Mouse (Mus musculus): ENCODE data around the gene Wnt1. TPM values are rescaled to one million over a fixed set of nuclear protein-coding genes. Genes with fewer than 3 reads are reported as not detected.

Gene Wnt1
- polyA plus RNA-seq, 1 experiment from 2014 or later, result not detected

DNA sequence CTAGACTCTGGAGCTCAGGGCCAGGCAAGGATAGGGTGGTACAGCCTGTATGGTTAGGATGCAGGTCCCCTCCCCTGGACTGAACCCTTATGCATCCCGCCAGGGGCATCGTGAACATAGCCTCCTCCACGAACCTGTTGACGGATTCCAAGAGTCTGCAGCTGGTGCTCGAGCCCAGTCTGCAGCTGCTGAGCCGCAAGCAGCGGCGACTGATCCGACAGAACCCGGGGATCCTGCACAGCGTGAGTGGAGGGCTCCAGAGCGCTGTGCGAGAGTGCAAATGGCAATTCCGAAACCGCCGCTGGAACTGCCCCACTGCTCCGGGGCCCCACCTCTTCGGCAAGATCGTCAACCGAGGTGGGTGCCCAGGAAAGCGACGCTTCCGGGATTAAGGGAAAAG, 1.1 kb downstream of the Wnt1 start:
- no peaks in the 10 kb centered on the region for H3K36me3 ChIP-seq (ENCODE audit: control insufficient read depth, insufficient read depth, low read length)
- H3K4me2 ChIP-seq (ENCODE audit: low read length), result peak overlapping the region; percentile 57
- WGBS, result 1% methylated on average over 23 of the region's 23 CpGs
- H3K27ac ChIP-seq (replicated peaks in 1 of 2; ENCODE audit: control insufficient read depth in 1 of 2, insufficient read depth in 1 of 2, low read depth in 2 of 2, low read length in 2 of 2), result no peak overlapping the region
- peaks cover 2% of the 10 kb centered on the region; the same call in 1 of the 2 replicates for H3K9me3 ChIP-seq (ENCODE audit: control insufficient read depth, low read length)
- peak overlapping the region; percentile 20 to 31 for H3K4me3 ChIP-seq (ENCODE audit: control insufficient read depth in 1 of 2, insufficient read depth in 1 of 2, low read depth in 1 of 2, low read length in 2 of 2)
- H3K27me3 ChIP-seq (ENCODE audit: control insufficient read depth, insufficient read depth, low read length), result peaks cover 95% of the 10 kb centered on the region
- H3K9ac ChIP-seq (ENCODE audit: low read length), result peak overlapping the region; percentile 14; the same call in 1 of the 2 replicates
- H3K4me1 ChIP-seq (ENCODE audit: control insufficient read depth in 2 of 2, insufficient read depth in 2 of 2, low read length in 2 of 2), result peaks cover 0 to 34% of the 10 kb centered on the region in 2 experiments; a peak in 3 of 4 replicates
- ATAC-seq (ENCODE audit: insufficient number of reproducible peaks, insufficient read depth, low FRiP score, low read depth), result no peak

DNA sequence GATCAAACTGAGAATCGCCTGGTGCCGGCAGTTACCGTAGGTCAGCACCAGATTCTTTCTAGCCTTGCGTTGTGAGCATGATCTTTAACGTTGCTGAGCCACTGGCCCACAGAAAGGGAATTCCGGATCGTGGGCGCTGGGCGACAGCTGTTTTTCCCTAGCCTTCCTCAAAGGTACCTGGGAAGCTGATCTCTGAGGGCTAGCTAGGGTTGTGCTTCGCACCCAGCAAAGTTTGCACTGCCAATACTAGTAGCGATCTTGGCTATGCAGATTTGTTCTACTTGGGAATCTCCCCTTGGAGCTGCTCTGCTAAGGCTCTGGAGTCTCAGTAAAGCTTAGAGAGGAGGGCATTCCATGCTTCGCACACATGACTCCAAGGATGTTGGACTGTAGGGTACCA, 1.6 kb downstream of the Wnt1 start:
- Histone ChIP-seq H3K9me3 (ENCODE audit: control insufficient read depth, low read length) (no peaks in the 10 kb centered on the region), H3K4me2 (ENCODE audit: low read length) (peak overlapping the region; percentile 57), H3K9ac (ENCODE audit: low read length) (peak overlapping the region; percentile 14; the same call in 1 of the 2 replicates), H3K4me3 (ENCODE audit: control insufficient read depth in 1 of 2, insufficient read depth in 1 of 2, low read depth in 1 of 2, low read length in 2 of 2) (peak overlapping the region; percentile 20 to 31), H3K36me3 (ENCODE audit: control insufficient read depth, insufficient read depth, low read length) (no peaks in the 10 kb centered on the region), H3K4me1 (ENCODE audit: control insufficient read depth in 2 of 2, insufficient read depth in 2 of 2, low read length in 2 of 2) (peaks cover 0 to 34% of the 10 kb centered on the region in 2 experiments; a peak in 3 of 4 replicates), H3K27ac (replicated peaks in 1 of 2; ENCODE audit: control insufficient read depth in 1 of 2, insufficient read depth in 1 of 2, low read depth in 2 of 2, low read length in 2 of 2) (no peak overlapping the region), H3K27me3 (ENCODE audit: control insufficient read depth, insufficient read depth, low read length) (peaks cover 100% of the 10 kb centered on the region)
- 1% methylated on average over 12 of the region's 12 CpGs for WGBS
- no peak for ATAC-seq (ENCODE audit: insufficient number of reproducible peaks, insufficient read depth, low FRiP score, low read depth)

DNA sequence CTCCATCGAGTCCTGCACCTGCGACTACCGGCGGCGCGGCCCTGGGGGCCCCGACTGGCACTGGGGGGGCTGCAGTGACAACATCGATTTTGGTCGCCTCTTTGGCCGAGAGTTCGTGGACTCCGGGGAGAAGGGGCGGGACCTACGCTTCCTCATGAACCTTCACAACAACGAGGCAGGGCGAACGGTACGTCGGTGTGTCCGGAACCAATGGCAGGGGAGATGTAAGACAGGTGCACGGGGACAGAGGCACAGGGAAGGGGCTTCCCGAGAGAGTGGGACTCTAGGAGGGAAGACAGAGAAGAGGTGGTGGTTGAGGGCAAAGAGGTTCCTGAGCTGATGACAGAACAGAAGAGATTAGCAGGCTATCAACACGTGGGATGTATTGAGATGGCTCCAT, 2.1 kb downstream of the Wnt1 start:
- WGBS, result 2% methylated on average over 23 of the region's 23 CpGs
- Histone ChIP-seq H3K4me3 (ENCODE audit: control insufficient read depth in 1 of 2, insufficient read depth in 1 of 2, low read depth in 1 of 2, low read length in 2 of 2) (peak overlapping the region in 1 of 2 experiments; percentile 31; a peak in 1 of 4 replicates), H3K9ac (ENCODE audit: low read length) (no peak overlapping the region), H3K27me3 (ENCODE audit: control insufficient read depth, insufficient read depth, low read length) (peaks cover 100% of the 10 kb centered on the region), H3K4me1 (ENCODE audit: control insufficient read depth in 2 of 2, insufficient read depth in 2 of 2, low read length in 2 of 2) (peaks cover 3 to 39% of the 10 kb centered on the region in 2 experiments; a peak in 3 of 4 replicates), H3K4me2 (ENCODE audit: low read length) (peak overlapping the region; percentile 57; the same call in 1 of the 2 replicates), H3K36me3 (ENCODE audit: control insufficient read depth, insufficient read depth, low read length) (no peaks in the 10 kb centered on the region), H3K9me3 (ENCODE audit: control insufficient read depth, low read length) (no peaks in the 10 kb centered on the region), H3K27ac (replicated peaks in 1 of 2; ENCODE audit: control insufficient read depth in 1 of 2, insufficient read depth in 1 of 2, low read depth in 2 of 2, low read length in 2 of 2) (no peak overlapping the region)
- ATAC-seq (ENCODE audit: insufficient number of reproducible peaks, insufficient read depth, low FRiP score, low read depth), result no peak

DNA sequence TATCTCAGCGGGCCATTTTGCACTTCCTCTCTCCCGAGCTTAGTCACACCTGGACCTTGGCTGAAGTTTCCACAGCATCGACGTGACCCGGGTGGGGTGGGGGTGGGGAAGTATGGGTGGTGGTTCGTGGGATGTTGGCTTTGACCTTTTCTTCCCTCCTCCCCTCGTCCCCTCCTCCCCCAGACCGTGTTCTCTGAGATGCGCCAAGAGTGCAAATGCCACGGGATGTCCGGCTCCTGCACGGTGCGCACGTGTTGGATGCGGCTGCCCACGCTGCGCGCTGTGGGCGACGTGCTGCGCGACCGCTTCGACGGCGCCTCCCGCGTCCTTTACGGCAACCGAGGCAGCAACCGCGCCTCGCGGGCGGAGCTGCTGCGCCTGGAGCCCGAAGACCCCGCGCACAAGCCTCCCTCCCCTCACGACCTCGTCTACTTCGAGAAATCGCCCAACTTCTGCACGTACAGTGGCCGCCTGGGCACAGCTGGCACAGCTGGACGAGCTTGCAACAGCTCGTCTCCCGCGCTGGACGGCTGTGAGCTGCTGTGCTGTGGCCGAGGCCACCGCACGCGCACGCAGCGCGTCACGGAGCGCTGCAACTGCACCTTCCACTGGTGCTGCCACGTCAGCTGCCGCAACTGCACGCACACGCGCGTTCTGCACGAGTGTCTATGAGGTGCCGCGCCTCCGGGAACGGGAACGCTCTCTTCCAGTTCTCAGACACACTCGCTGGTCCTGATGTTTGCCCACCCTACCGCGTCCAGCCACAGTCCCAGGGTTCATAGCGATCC, 2.8 kb downstream of the Wnt1 start:
- ATAC-seq (ENCODE audit: insufficient number of reproducible peaks, insufficient read depth, low FRiP score, low read depth), result no peak
- Histone ChIP-seq H3K36me3 (ENCODE audit: control insufficient read depth, insufficient read depth, low read length) (no peaks in the 10 kb centered on the region), H3K9me3 (ENCODE audit: control insufficient read depth, low read length) (no peaks in the 10 kb centered on the region), H3K27me3 (ENCODE audit: control insufficient read depth, insufficient read depth, low read length) (peaks cover 99% of the 10 kb centered on the region), H3K4me2 (ENCODE audit: low read length) (peak overlapping the region; percentile 43), H3K9ac (ENCODE audit: low read length) (no peak overlapping the region), H3K4me3 (ENCODE audit: control insufficient read depth in 1 of 2, insufficient read depth in 1 of 2, low read depth in 1 of 2, low read length in 2 of 2) (peak overlapping the region in 1 of 2 experiments; percentile 18; a peak in 2 of 4 replicates), H3K4me1 (ENCODE audit: control insufficient read depth in 2 of 2, insufficient read depth in 2 of 2, low read length in 2 of 2) (peaks cover 7 to 45% of the 10 kb centered on the region in 2 experiments; a peak in 3 of 4 replicates), H3K27ac (replicated peaks in 1 of 2; ENCODE audit: control insufficient read depth in 1 of 2, insufficient read depth in 1 of 2, low read depth in 2 of 2, low read length in 2 of 2) (no peak overlapping the region)
- under 1% methylated on average over 71 of the region's 75 CpGs for WGBS

DNA sequence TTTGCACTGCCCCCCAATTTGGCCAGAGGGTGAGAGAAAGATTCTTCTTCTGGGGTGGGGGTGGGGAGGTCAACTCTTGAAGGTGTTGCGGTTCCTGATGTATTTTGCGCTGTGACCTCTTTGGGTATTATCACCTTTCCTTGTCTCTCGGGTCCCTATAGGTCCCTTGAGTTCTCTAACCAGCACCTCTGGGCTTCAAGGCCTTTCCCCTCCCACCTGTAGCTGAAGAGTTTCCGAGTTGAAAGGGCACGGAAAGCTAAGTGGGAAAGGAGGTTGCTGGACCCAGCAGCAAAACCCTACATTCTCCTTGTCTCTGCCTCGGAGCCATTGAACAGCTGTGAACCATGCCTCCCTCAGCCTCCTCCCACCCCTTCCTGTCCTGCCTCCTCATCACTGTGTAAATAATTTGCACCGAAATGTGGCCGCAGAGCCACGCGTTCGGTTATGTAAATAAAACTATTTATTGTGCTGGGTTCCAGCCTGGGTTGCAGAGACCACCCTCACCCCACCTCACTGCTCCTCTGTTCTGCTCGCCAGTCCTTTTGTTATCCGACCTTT, 3.6 kb downstream of the Wnt1 start:
- Histone ChIP-seq H3K4me3 (ENCODE audit: control insufficient read depth in 1 of 2, insufficient read depth in 1 of 2, low read depth in 1 of 2, low read length in 2 of 2) (peak overlapping the region in 1 of 2 experiments; percentile 18; a peak in 1 of 4 replicates), H3K4me1 (ENCODE audit: control insufficient read depth in 2 of 2, insufficient read depth in 2 of 2, low read length in 2 of 2) (peaks cover 7 to 45% of the 10 kb centered on the region in 2 experiments; a peak in 3 of 4 replicates), H3K4me2 (ENCODE audit: low read length) (no peak overlapping the region), H3K9me3 (ENCODE audit: control insufficient read depth, low read length) (no peaks in the 10 kb centered on the region), H3K27ac (replicated peaks in 1 of 2; ENCODE audit: control insufficient read depth in 1 of 2, insufficient read depth in 1 of 2, low read depth in 2 of 2, low read length in 2 of 2) (no peak overlapping the region), H3K36me3 (ENCODE audit: control insufficient read depth, insufficient read depth, low read length) (no peaks in the 10 kb centered on the region), H3K9ac (ENCODE audit: low read length) (no peak overlapping the region), H3K27me3 (ENCODE audit: control insufficient read depth, insufficient read depth, low read length) (peaks cover 99% of the 10 kb centered on the region)
- 6% methylated on average over 13 of the region's 13 CpGs for WGBS
- no peak for ATAC-seq (ENCODE audit: insufficient number of reproducible peaks, insufficient read depth, low FRiP score, low read depth)

DNA sequence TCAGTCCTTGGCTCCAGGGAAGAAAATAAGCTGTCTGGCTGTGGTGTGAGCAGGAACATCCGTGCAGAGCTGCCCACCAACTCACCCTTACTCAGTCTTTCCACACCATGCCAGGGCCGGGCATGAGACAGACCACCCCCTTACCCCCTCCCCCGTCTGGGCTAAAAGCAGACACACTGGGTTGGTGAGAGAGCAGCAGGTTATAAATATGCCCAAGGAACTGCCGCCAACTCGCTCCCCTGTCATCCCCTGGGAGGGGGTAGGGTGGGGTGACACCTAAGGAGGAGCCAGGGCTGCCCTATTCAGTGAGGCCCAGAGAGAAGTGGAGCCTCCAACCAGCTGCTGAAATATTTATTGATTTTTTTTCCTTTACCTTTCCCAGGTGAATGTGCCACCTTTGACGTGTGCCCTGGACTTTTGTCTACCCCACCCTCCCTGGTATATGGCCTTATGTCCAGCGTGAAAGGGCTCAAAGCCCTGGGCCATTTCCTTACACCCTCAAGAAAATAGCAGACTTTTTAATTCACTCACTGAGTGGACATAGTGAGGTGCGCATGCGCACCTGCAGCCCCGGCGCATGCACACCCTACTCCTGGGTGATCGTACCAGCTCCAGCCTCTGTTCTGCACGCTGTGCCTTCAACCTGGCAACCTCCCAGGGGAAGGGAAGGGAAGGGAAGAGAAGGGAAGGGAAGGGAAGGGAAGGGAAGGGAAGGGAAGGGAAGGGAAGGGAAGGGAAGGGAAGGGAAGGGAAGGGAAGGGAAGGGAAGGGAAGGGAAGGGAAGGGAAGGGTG, 7.3 kb downstream of the Wnt1 start:
- H3K4me3 ChIP-seq (ENCODE audit: control insufficient read depth in 1 of 2, insufficient read depth in 1 of 2, low read depth in 1 of 2, low read length in 2 of 2), result 0 out of 4 replicates have a peak overlapping the region, but pooled peaks of 1 of the 2 experiments have one; percentile 0
- H3K4me2 ChIP-seq (ENCODE audit: low read length), result peak overlapping the region; percentile 35

DNA sequence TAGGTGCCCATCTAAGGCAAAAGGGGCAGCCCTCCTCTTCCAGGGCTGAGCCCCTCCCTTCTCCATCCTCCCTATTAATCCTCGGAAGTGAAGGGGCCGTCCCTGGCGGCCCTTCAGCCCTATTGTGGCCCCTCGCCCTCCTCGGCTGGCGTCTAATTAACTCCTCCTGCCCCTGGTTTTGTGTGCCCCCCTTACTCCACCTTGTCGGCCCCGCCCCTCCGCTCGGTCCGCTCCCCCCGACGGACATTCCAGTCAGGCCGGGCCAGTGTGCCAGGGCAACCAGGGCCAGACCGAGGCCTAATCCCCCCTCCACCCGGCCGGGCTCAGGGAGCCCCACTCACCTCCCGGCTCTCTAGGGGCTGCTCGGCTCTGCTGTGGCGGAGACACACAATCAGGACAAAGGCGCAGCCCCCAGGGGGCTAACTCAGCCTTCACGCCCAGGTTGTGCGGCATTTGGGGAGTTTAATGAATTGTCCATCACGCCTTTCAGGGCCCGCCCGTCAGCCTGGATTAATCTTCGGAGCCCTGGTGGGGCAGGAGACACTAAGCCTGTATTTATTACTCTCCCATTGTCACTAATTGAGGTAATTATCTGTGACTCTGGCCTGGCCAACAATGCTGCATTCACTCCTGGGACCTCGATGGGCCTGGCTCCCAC, 8.3 kb downstream of the Wnt1 start:
- WGBS, result 4% methylated on average over 28 of the region's 28 CpGs
- peaks cover 99% of the 10 kb centered on the region for H3K27me3 ChIP-seq (ENCODE audit: control insufficient read depth, insufficient read depth, low read length)
- H3K4me2 ChIP-seq (ENCODE audit: low read length), result no peak overlapping the region
- H3K4me3 ChIP-seq (ENCODE audit: control insufficient read depth in 1 of 2, insufficient read depth in 1 of 2, low read depth in 1 of 2, low read length in 2 of 2), result no peak overlapping the region
- ATAC-seq (ENCODE audit: insufficient number of reproducible peaks, insufficient read depth, low FRiP score, low read depth), result no peak
- no peak overlapping the region for H3K9ac ChIP-seq (ENCODE audit: low read length)
- no peaks in the 10 kb centered on the region for H3K9me3 ChIP-seq (ENCODE audit: control insufficient read depth, low read length)
- no peaks in the 10 kb centered on the region for H3K36me3 ChIP-seq (ENCODE audit: control insufficient read depth, insufficient read depth, low read length)
- peaks cover 7 to 16% of the 10 kb centered on the region in 2 experiments; a peak in 3 of 4 replicates for H3K4me1 ChIP-seq (ENCODE audit: control insufficient read depth in 2 of 2, insufficient read depth in 2 of 2, low read length in 2 of 2)
- H3K27ac ChIP-seq (replicated peaks in 1 of 2; ENCODE audit: control insufficient read depth in 1 of 2, insufficient read depth in 1 of 2, low read depth in 2 of 2, low read length in 2 of 2), result no peak overlapping the region

More for the DNA sequence above, 7.3 kb downstream of the Wnt1 start:
- H3K27me3 ChIP-seq (ENCODE audit: control insufficient read depth, insufficient read depth, low read length), result peaks cover 99% of the 10 kb centered on the region
- no peak overlapping the region for H3K27ac ChIP-seq (replicated peaks in 1 of 2; ENCODE audit: control insufficient read depth in 1 of 2, insufficient read depth in 1 of 2, low read depth in 2 of 2, low read length in 2 of 2)
- no peaks in the 10 kb centered on the region for H3K36me3 ChIP-seq (ENCODE audit: control insufficient read depth, insufficient read depth, low read length)
- WGBS, result 7% methylated on average over 13 of the region's 13 CpGs
- peaks cover 7 to 25% of the 10 kb centered on the region in 2 experiments; a peak in 3 of 4 replicates for H3K4me1 ChIP-seq (ENCODE audit: control insufficient read depth in 2 of 2, insufficient read depth in 2 of 2, low read length in 2 of 2)
- no peak overlapping the region for H3K9ac ChIP-seq (ENCODE audit: low read length)
- no peaks in the 10 kb centered on the region for H3K9me3 ChIP-seq (ENCODE audit: control insufficient read depth, low read length)
- ATAC-seq (ENCODE audit: insufficient number of reproducible peaks, insufficient read depth, low FRiP score, low read depth), result no peak
